Comparison of ENCODE assay signal across 20 mouse cellular contexts in the genomic region with DNA sequence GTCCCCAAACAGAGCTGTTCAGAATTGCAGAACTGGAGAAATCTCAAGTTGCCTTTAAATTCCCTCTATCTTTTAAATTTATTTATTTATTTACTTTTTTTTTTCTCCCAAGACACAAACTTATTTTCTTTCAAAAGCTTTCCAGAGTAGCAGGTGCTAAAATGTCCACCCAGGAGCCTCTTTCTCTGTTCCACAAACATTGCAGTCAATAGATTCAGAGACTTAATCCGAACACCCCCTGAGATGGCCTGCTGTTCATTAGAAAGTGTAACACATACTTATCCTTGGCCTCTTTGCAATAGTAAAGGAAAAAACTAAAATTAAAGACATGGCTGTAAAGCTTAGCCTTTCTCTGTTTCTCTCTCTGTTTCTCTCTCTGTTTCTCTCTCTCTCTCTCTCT.
DNase-seq lines count a peak whose midpoint lies in the region; ATAC-seq and TF ChIP-seq lines count a peak whose summit lies in the region.
"Had no signal": no experiment of that assay in that cellular context is flagged by ENCODE, and none has a peak within 500 bp of the region (broad histone marks: within the 10 kb centered on the region; RNA-seq: fewer than 3 reads in every experiment).

No protein-coding gene starts in this region.

- H3K4me2 ChIP-seq in midbrain, embryonic 11.5 days = no peak overlapping the region
- no peak overlapping the region for H3K4me2 ChIP-seq in neural tube, embryonic 15.5 days
- H3K4me2 ChIP-seq: embryonic facial prominence, embryonic 12.5 days; forebrain, embryonic 13.5 days; forebrain, embryonic 15.5 days had no signal

- no peaks in the 10 kb centered on the region for H3K36me3 ChIP-seq in midbrain, embryonic 11.5 days (ENCODE audit: control insufficient read depth, insufficient read depth, low read length)
- no peaks in the 10 kb centered on the region for H3K36me3 ChIP-seq in midbrain, embryonic 10.5 days
- H3K36me3 ChIP-seq in MEL (ENCODE audit: control insufficient read depth in 1 of 2, insufficient read depth in 2 of 2, low read length in 2 of 2) = peaks cover 0 to 17% of the 10 kb centered on the region in 2 experiments; a peak in 2 of 4 replicates
- no peaks in the 10 kb centered on the region for H3K36me3 ChIP-seq in neural tube, embryonic 15.5 days
- H3K36me3 ChIP-seq: embryonic facial prominence, embryonic 10.5 days; embryonic facial prominence, embryonic 12.5 days; forebrain, embryonic 15.5 days; G1E had no signal

- H3K4me1 ChIP-seq in midbrain, embryonic 11.5 days (ENCODE audit: control insufficient read depth, insufficient read depth, low read length) = no peaks in the 10 kb centered on the region
- H3K4me1 ChIP-seq in midbrain, embryonic 10.5 days = peaks cover 4% of the 10 kb centered on the region; the same call in 1 of the 2 replicates
- H3K4me1 ChIP-seq in MEL (ENCODE audit: control insufficient read depth in 1 of 2, insufficient read depth in 2 of 2, low read length in 2 of 2) = peaks cover 15 to 29% of the 10 kb centered on the region in 2 experiments
- no peaks in the 10 kb centered on the region for H3K4me1 ChIP-seq in neural tube, embryonic 15.5 days
- H3K4me1 ChIP-seq: embryonic facial prominence, embryonic 10.5 days; embryonic facial prominence, embryonic 12.5 days; forebrain, embryonic 13.5 days; forebrain, embryonic 15.5 days had no signal

- no peak for TF ChIP-seq POLR2A in MEL (IDR thresholded peaks at IDR 0.05; ENCODE audit: control insufficient read depth in 1 of 2, insufficient read depth in 1 of 2, low read depth in 1 of 2, low read length in 2 of 2, poor library complexity in 1 of 2)

- no peak for TF ChIP-seq EP300 in MEL (IDR thresholded peaks at IDR 0.05; ENCODE audit: low read depth in 1 of 2, low read length in 2 of 2)

- no peak overlapping the region for H3K4me3 ChIP-seq in midbrain, embryonic 11.5 days (ENCODE audit: low read depth, low read length)
- H3K4me3 ChIP-seq in midbrain, embryonic 10.5 days = no peak overlapping the region
- H3K4me3 ChIP-seq in MEL (ENCODE audit: control insufficient read depth in 1 of 2, insufficient read depth in 1 of 2, low read depth in 2 of 2, low read length in 2 of 2) = 0 out of 4 replicates have a peak overlapping the region, but pooled peaks of 1 of the 2 experiments have one; percentile 9
- no peak overlapping the region for H3K4me3 ChIP-seq in neural tube, embryonic 15.5 days (replicated peaks)
- H3K4me3 ChIP-seq: embryonic facial prominence, embryonic 10.5 days; embryonic facial prominence, embryonic 12.5 days; forebrain, embryonic 13.5 days; forebrain, embryonic 15.5 days had no signal

- 20% methylated on average over 1 of the region's 1 CpGs for WGBS in midbrain, embryonic 11.5 days
- WGBS in midbrain, embryonic 10.5 days = 26% methylated on average over 1 of the region's 1 CpGs
- 66% methylated on average over 1 of the region's 1 CpGs for WGBS in neural tube, embryonic 15.5 days

- no peak for TF ChIP-seq CTCF in MEL (IDR thresholded peaks at IDR 0.05 in 2 of 3, conservative IDR thresholded peaks at IDR 0.05 in 1 of 3; ENCODE audit: control insufficient read depth in 1 of 3, insufficient read depth in 1 of 3, low read depth in 2 of 3, low read length in 3 of 3, poor library complexity in 1 of 3, severe bottlenecking in 1 of 3)

- no peak overlapping the region for H3K27ac ChIP-seq in midbrain, embryonic 11.5 days (ENCODE audit: low read depth, low read length)
- H3K27ac ChIP-seq in midbrain, embryonic 10.5 days (replicated peaks) = no peak overlapping the region
- H3K27ac ChIP-seq in MEL (ENCODE audit: control insufficient read depth, low read depth, low read length) = peak overlapping the region; percentile 34
- no peak overlapping the region for H3K27ac ChIP-seq in neural tube, embryonic 15.5 days (replicated peaks)
- H3K27ac ChIP-seq: embryonic facial prominence, embryonic 10.5 days; embryonic facial prominence, embryonic 12.5 days; forebrain, embryonic 13.5 days; forebrain, embryonic 15.5 days had no signal

- no peak for ATAC-seq in midbrain, embryonic 11.5 days (ENCODE audit: low FRiP score)
- no peak for ATAC-seq in neural tube, embryonic 15.5 days (ENCODE audit: low FRiP score)
- ATAC-seq: forebrain, embryonic 13.5 days; forebrain, embryonic 15.5 days; forebrain, postnatal 0 days had no signal

- H3K27me3 ChIP-seq in midbrain, embryonic 11.5 days (ENCODE audit: control insufficient read depth, insufficient read depth, low read length) = no peaks in the 10 kb centered on the region
- no peaks in the 10 kb centered on the region for H3K27me3 ChIP-seq in midbrain, embryonic 10.5 days (ENCODE audit: low read depth, poor library complexity, severe bottlenecking)
- H3K27me3 ChIP-seq in MEL (ENCODE audit: control insufficient read depth in 1 of 2, insufficient read depth in 2 of 2, low read length in 2 of 2) = no peaks in the 10 kb centered on the region
- no peaks in the 10 kb centered on the region for H3K27me3 ChIP-seq in neural tube, embryonic 15.5 days (replicated peaks)
- H3K27me3 ChIP-seq: CH12.LX; embryonic facial prominence, embryonic 12.5 days; forebrain, embryonic 13.5 days; forebrain, embryonic 15.5 days had no signal

- DNase-seq in midbrain, embryonic 11.5 days (ENCODE audit: low spot score, missing footprints) = peak; percentile 82
- no peak for DNase-seq in midbrain, embryonic 10.5 days (ENCODE audit: low spot score)
- DNase-seq in MEL (ENCODE audit: low read depth, low spot score) = peak; percentile 28
- no peak for DNase-seq in c-Kit-positive CD71-positive TER-119-positive erythroid progenitor cells, embryonic 14.5 days (ENCODE audit: low spot score)
- DNase-seq: adrenal gland, adult 8-10 months; adrenal gland, postnatal 14 days; B cell, adult 2 months; cerebellum, adult 11 months; cerebellum, adult 18-20 months; cerebellum, adult 8-10 months; cerebellum, postnatal 10 days; cerebellum, postnatal 25 days; forebrain, postnatal 0 days had no signal

- TF ChIP-seq RAD21 in MEL (IDR thresholded peaks at IDR 0.05; ENCODE audit: low read depth, low read length) = no peak

- no peak overlapping the region for H3K9ac ChIP-seq in midbrain, embryonic 11.5 days (ENCODE audit: low read length)
- H3K9ac ChIP-seq in MEL (ENCODE audit: control insufficient read depth, low read depth, low read length, poor library complexity, severe bottlenecking) = peak overlapping the region; percentile 35; the same call in 1 of the 2 replicates
- no peak overlapping the region for H3K9ac ChIP-seq in neural tube, embryonic 15.5 days (replicated peaks)
- H3K9ac ChIP-seq: embryonic facial prominence, embryonic 12.5 days; forebrain, embryonic 13.5 days; forebrain, embryonic 15.5 days; forebrain, postnatal 0 days had no signal

- no peaks in the 10 kb centered on the region for H3K9me3 ChIP-seq in midbrain, embryonic 11.5 days (ENCODE audit: control insufficient read depth, low read length)
- H3K9me3 ChIP-seq in midbrain, embryonic 10.5 days (replicated peaks) = no peaks in the 10 kb centered on the region
- no peaks in the 10 kb centered on the region for H3K9me3 ChIP-seq in MEL (replicated peaks; ENCODE audit: insufficient read depth, low read length)
- no peaks in the 10 kb centered on the region for H3K9me3 ChIP-seq in neural tube, embryonic 15.5 days (replicated peaks)
- H3K9me3 ChIP-seq: embryonic facial prominence, embryonic 10.5 days; embryonic facial prominence, embryonic 12.5 days; forebrain, embryonic 13.5 days; forebrain, embryonic 15.5 days; G1E had no signal

- H3K79me2 ChIP-seq in MEL (ENCODE audit: control insufficient read depth, insufficient read depth, low read length, poor library complexity) = no peaks in the 10 kb centered on the region

TF ChIP-seq in MEL, 35 proteins besides CTCF, POLR2A, EP300 and RAD21:
- TF ChIP-seq JUND (IDR thresholded peaks at IDR 0.05; ENCODE audit: low read depth, low read length) = peak; percentile 41; the same call in 1 of the 2 replicates
- TF ChIP-seq ETS1 (IDR thresholded peaks at IDR 0.05; ENCODE audit: low read depth, low read length) = no peak
- TF ChIP-seq USF1 (IDR thresholded peaks at IDR 0.05; ENCODE audit: low read depth, low read length) = no peak
- TF ChIP-seq MAX (IDR thresholded peaks at IDR 0.05; ENCODE audit: low read length) = no peak
- no peak for TF ChIP-seq SMC3 (IDR thresholded peaks at IDR 0.05; ENCODE audit: low read depth, low read length)

Comparison
In these comparisons a context has a peak if more than half of its experiments do, and no peak if none do; other contexts are left out.
1. DNase-seq: peak in midbrain, embryonic 11.5 days (single experiment) and MEL (single experiment); none in midbrain, embryonic 10.5 days (single experiment) and c-Kit-positive CD71-positive TER-119-positive erythroid progenitor cells, embryonic 14.5 days (single experiment).